Mouse (Mus musculus) C2C12 (cell line): ENCODE results near the gene Slc1a7. TPM values are rescaled to one million over a fixed set of nuclear protein-coding genes. Genes with fewer than 3 reads are reported as not detected.

ENCODE experiments used
- H3K27me3 ChIP-seq: one replicate; pipeline ENCODE4 v1.6.1; 2011; ENCODE audit not compliant: control insufficient read depth, insufficient read depth, insufficient read length
- H3K36me3 ChIP-seq: one replicate; pipeline ENCODE4 v1.6.1; 2011; ENCODE audit not compliant: control insufficient read depth, insufficient read depth
- H3K4me3 ChIP-seq: one replicate; pipeline ENCODE4 v1.5.1; 2011; ENCODE audit warnings: mild to moderate bottlenecking, control low read depth; ENCODE audit not compliant: poor library complexity, insufficient read depth, severe bottlenecking
- H3K79me2 ChIP-seq: one replicate; pipeline ENCODE4 v1.6.1; 2011; ENCODE audit not compliant: control insufficient read depth, insufficient read depth
- H3K79me3 ChIP-seq: one replicate; pipeline ENCODE4 v1.6.1; 2011; ENCODE audit warnings: low read depth, control low read depth
- H3ac ChIP-seq: one replicate; pipeline ENCODE3; 2011; ENCODE audit warnings: low read depth; ENCODE audit not compliant: control insufficient read depth, insufficient read length
- CEBPB ChIP-seq: IDR thresholded peaks from one replicate; pipeline ENCODE4 v1.6.1; 2011; ENCODE audit warnings: low read depth, mild to moderate bottlenecking, control low read depth, moderate library complexity
- CTCF ChIP-seq: IDR thresholded peaks from one replicate; pipeline ENCODE4 v1.5.1; 2011; ENCODE audit not compliant: control insufficient read depth, insufficient read depth, insufficient read length
- FOSL1 ChIP-seq: IDR thresholded peaks from one replicate; pipeline ENCODE4 v1.8.0; 2011; ENCODE audit warnings: mild to moderate bottlenecking, low read length; ENCODE audit not compliant: poor library complexity, insufficient read depth, severe bottlenecking
- MAX ChIP-seq: IDR thresholded peaks from one replicate; pipeline ENCODE4 v1.6.1; 2011; ENCODE audit warnings: mild to moderate bottlenecking, control low read depth
- MYOD1 ChIP-seq: IDR thresholded peaks from one replicate; pipeline ENCODE4 v1.6.1; 2011; ENCODE audit warnings: low read depth; ENCODE audit not compliant: control insufficient read depth, insufficient read length
- MYOG ChIP-seq: IDR thresholded peaks from one replicate; pipeline ENCODE4 v1.6.1; 2011; ENCODE audit not compliant: control insufficient read depth, insufficient read length; ENCODE audit errors: extremely low read depth
- USF1 ChIP-seq: IDR thresholded peaks from one replicate; pipeline ENCODE4 v1.6.1; 2011; ENCODE audit warnings: low read depth, mild to moderate bottlenecking, control low read depth, moderate library complexity
- polyA plus RNA-seq: library from polyadenylated mRNA; unstranded; fragments of >200 nt; fragmentation: generic; extraction: Trizol; gene quantifications from one replicate; pipeline ENCODE4 v1.2.1, GENCODE M21; 2012; ENCODE audit warnings: missing spikeins

Slc1a7 gene
- polyA plus RNA-seq, 1 experiment = not detected

DNA sequence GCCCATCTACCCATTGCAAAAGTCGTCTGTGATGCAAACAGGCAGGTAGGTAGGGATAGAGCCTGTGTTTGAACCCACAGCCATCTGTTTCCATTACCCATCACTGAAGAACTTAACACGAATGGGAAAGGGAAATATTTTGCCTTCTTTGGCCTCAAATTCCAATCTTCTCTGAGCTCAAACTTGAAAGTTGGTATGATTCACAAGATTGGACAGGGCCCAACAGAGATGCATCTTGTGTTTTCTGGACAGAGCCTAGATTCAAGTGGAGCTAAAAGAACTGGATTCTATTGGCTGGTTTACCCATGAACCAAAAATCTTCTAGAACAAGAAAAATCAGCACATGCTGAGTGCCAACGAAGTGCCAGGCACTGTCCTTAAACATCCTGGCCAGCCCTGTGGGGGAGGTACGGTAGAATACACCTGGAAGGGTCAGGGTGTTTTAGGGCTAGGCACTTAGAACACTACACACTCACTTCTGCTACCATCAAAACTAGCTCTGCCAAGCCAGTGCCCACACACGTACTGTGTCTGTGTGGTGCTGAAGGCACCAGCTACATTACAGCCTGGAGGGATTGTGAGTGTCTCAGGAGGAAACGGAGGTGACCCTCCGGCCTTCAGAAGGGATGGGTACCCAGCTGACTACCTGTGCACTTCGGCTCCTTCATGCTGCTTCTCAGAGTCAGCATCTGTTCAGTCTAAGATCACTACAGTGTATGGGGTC, 65.1 kb downstream of the Slc1a7 start:
- Histone ChIP-seq H3K4me3 (no peak overlapping the region), H3K79me3 (no peaks in the 10 kb centered on the region), H3K79me2 (no peaks in the 10 kb centered on the region), H3K27me3 (peaks cover 28% of the 10 kb centered on the region), H3K36me3 (no peaks in the 10 kb centered on the region), H3ac (no peak overlapping the region)
- TF ChIP-seq MYOG = no peak

DNA sequence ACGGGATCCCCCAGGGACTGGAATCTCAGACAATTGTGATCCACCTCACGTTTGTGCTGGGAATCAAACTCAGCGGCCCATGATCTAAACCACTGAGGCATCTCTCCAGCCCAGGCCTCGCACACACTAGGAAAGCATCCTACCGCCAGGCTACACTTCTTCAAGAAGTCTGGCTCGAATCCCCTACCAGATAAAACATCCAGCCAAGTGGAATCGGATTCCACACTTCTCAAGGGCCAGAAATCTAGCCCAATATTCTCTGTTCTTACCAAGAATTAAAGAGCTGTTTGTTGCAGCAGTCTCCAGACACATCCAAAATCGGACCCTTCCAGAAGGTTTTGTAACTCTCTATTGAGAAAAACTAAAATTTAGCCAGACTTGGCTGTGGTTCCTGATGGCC, 68.9 kb downstream of the Slc1a7 start:
- H3ac ChIP-seq = no peak overlapping the region
- H3K79me3 ChIP-seq = no peaks in the 10 kb centered on the region
- no peaks in the 10 kb centered on the region for H3K36me3 ChIP-seq
- H3K27me3 ChIP-seq = peaks cover 4% of the 10 kb centered on the region
- TF ChIP-seq MYOD1 = no peak
- no peak for TF ChIP-seq CTCF
- no peak for TF ChIP-seq CEBPB
- no peak for TF ChIP-seq USF1
- TF ChIP-seq FOSL1 = no peak
- no peak for TF ChIP-seq MYOG
- TF ChIP-seq MAX = no peak
- H3K4me3 ChIP-seq = no peak overlapping the region
- H3K79me2 ChIP-seq = no peaks in the 10 kb centered on the region

- H3ac ChIP-seq = no peak overlapping the region
- no peaks in the 10 kb centered on the region for H3K79me2 ChIP-seq
- H3K79me3 ChIP-seq = no peaks in the 10 kb centered on the region
- H3K36me3 ChIP-seq = peaks cover 32% of the 10 kb centered on the region
- TF ChIP-seq FOSL1 (no peak), MYOG (no peak), MYOD1 (no peak), MAX (no peak), CTCF (no peak), USF1 (no peak), CEBPB (no peak)
- no peak overlapping the region for H3K4me3 ChIP-seq
- H3K27me3 ChIP-seq = no peaks in the 10 kb centered on the region
Observed at GRCm38 (mm10) chr4:108045136-108046107, 77.3 kb downstream of the Slc1a7 start.

DNA sequence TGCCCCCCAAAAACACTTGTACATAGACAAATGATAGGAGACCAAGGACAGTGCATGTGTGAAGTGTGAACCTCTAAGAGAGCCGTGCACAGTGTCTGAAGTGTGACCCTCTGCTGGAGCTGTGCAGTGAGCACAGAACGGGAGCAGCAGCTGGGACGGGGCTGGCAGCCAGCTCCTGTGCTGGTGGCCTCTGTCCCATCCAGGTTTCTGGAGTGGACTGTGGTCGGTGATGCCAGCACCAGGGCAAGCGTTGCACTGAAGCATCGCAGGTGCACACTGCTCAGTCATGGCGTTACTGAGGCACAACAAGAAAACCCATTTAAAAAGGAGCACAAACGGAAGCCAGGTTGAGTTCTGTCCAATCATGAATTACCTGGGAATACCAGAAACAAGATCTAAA, 78.0 kb downstream of the Slc1a7 start:
- Histone ChIP-seq H3K36me3 (peaks cover 36% of the 10 kb centered on the region), H3K27me3 (no peaks in the 10 kb centered on the region), H3K4me3 (no peak overlapping the region), H3K79me2 (no peaks in the 10 kb centered on the region), H3K79me3 (no peaks in the 10 kb centered on the region), H3ac (no peak overlapping the region)
- TF ChIP-seq CTCF = no peak
- TF ChIP-seq MYOG = no peak
- TF ChIP-seq CEBPB = no peak
- no peak for TF ChIP-seq MYOD1
- no peak for TF ChIP-seq USF1
- TF ChIP-seq MAX = no peak
- no peak for TF ChIP-seq FOSL1

DNA sequence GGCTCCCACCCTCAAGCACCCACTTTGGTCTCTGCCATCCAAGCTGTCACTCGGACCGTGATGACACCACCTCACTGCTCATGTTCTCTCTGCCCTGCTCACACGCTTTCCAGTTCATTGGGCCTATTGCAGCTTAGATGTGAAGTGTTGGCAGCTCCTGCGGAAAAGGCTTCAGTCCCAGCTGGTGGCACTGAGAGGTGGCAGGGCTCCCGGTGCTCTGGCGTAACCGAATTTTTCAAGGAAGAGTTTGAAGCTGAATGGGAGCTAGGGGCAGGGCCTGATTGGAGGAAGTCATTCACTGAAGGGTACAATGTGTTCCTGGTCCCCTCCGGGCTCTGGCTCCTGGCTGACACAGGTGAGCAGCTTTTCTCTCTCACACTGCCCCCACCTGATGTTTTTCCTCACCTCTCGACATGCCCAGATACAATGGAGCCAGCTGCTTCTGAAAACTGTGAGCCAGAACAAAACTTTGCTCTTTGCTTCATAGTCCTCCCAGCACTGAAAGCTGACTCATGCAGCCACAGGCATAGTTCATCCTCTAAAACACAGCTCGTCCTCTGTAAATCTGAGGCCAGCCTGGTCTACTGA, 83.6 kb downstream of the Slc1a7 start:
- TF ChIP-seq MYOG (no peak), CEBPB (no peak), FOSL1 (no peak), MYOD1 (no peak), MAX (no peak), USF1 (no peak), CTCF (no peak)
- H3K36me3 ChIP-seq = peaks cover 49% of the 10 kb centered on the region
- no peak overlapping the region for H3ac ChIP-seq
- no peaks in the 10 kb centered on the region for H3K27me3 ChIP-seq
- H3K4me3 ChIP-seq = no peak overlapping the region
- no peaks in the 10 kb centered on the region for H3K79me3 ChIP-seq
- H3K79me2 ChIP-seq = no peaks in the 10 kb centered on the region

DNA sequence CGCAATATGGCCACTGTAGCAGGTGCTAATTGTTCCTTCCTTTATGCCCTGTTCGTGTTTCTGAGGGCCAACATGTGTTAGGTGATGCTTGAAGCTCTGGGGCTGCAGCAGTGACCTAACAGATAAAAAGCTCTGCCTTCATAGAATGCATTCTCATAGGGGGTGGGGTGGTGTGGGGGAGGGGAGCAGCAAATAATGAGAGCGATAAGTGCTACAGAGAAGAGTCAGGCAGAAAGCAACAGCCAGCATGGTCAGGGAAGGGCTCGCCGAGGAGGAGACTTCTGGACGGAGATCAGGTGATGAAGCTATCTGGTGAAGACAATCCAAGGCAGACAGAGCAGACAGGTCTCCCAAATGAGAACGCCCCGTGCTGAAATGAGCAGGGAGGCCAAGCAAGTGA, 84.5 kb downstream of the Slc1a7 start:
- Histone ChIP-seq H3K36me3 (peaks cover 45% of the 10 kb centered on the region), H3ac (no peak overlapping the region)
- TF ChIP-seq MYOD1 (no peak), MAX (no peak), CEBPB (no peak), FOSL1 (no peak), MYOG (no peak), USF1 (no peak), CTCF (no peak)

More for the DNA sequence above, 84.5 kb downstream of the Slc1a7 start:
- H3K27me3 ChIP-seq = no peaks in the 10 kb centered on the region
- no peaks in the 10 kb centered on the region for H3K79me2 ChIP-seq
- no peak overlapping the region for H3K4me3 ChIP-seq
- H3K79me3 ChIP-seq = no peaks in the 10 kb centered on the region
